Comparison of ENCODE assay signal across 21 mouse cellular contexts in the genomic region with DNA sequence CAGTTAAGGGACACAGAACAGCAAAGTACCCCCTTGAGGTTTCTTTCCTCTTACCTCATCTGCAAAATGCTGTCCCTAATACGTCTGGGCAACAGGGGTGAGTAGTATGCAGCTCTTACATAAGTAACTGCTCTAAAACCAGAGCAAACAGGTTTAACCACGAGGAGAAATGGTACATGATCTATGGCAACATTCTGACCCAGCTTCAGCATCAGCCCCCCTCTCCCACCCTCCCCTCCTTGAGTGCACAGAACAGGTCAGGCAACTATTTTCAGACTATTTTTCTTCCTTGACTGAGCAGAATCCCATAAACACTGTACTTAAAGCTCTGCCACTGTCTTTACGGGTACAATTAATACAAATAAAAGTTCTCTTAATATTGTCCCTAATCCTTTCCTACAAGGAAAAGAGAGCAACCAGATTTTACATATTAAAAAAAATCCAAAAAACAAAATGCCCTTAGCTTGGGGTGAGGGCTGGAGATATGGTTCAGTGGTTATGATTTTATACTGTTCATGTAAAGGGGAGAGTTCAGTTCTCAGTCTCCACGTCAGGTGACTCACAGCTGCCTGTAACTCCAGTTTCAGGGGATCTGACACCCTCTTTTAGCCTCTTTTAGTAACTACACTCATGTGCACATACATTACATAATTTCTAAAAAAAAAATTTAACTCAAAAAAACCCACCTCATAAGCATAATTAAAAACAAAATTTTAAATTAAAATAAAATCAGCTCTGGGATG.
A peak's percentile ranks its signal among the peaks of the same experiment; 100 is the strongest.
DNase-seq lines count a peak whose midpoint lies in the region; ATAC-seq and TF ChIP-seq lines count a peak whose summit lies in the region.
"Had no signal": no experiment of that assay in that cellular context is flagged by ENCODE, and none has a peak within 500 bp of the region (broad histone marks: within the 10 kb centered on the region; RNA-seq: fewer than 3 reads in every experiment).

No protein-coding gene starts in this region.

- H3K27ac ChIP-seq in kidney, embryonic 15.5 days, result peak overlapping the region; percentile 56; the same call in 1 of the 2 replicates
- no peak overlapping the region for H3K27ac ChIP-seq in lung, postnatal 0 days (ENCODE audit: low read length)
- no peak overlapping the region for H3K27ac ChIP-seq in embryonic facial prominence, embryonic 12.5 days
- H3K27ac ChIP-seq in stomach, embryonic 16.5 days (ENCODE audit: low read length), result no peak overlapping the region
- H3K27ac ChIP-seq in layer of hippocampus, adult 2 months, result no peak overlapping the region
- H3K27ac ChIP-seq: embryonic facial prominence, embryonic 13.5 days; forebrain, embryonic 13.5 days; gastrocnemius, adult 2 months; heart, embryonic 13.5 days; hindbrain, embryonic 15.5 days had no signal

- no peak for TF ChIP-seq EP300 in lung, postnatal 0 days (IDR thresholded peaks at IDR 0.05)

- no peaks in the 10 kb centered on the region for H3K27me3 ChIP-seq in kidney, embryonic 15.5 days
- H3K27me3 ChIP-seq in lung, postnatal 0 days (replicated peaks; ENCODE audit: insufficient read depth, low read length), result no peaks in the 10 kb centered on the region
- no peaks in the 10 kb centered on the region for H3K27me3 ChIP-seq in embryonic facial prominence, embryonic 12.5 days
- no peaks in the 10 kb centered on the region for H3K27me3 ChIP-seq in stomach, embryonic 16.5 days (ENCODE audit: control insufficient read depth, insufficient read depth, low read length)
- H3K27me3 ChIP-seq: embryonic facial prominence, embryonic 13.5 days; forebrain, embryonic 13.5 days; hindbrain, embryonic 15.5 days had no signal

- H3K9ac ChIP-seq in kidney, embryonic 15.5 days, result no peak overlapping the region
- H3K9ac ChIP-seq in lung, postnatal 0 days (replicated peaks; ENCODE audit: low read depth), result no peak overlapping the region
- no peak overlapping the region for H3K9ac ChIP-seq in embryonic facial prominence, embryonic 12.5 days
- H3K9ac ChIP-seq in stomach, embryonic 16.5 days (ENCODE audit: low read length), result no peak overlapping the region
- H3K9ac ChIP-seq: embryonic facial prominence, embryonic 13.5 days; forebrain, embryonic 13.5 days; forebrain, postnatal 0 days; heart, embryonic 13.5 days; hindbrain, embryonic 15.5 days had no signal

- H3K4me2 ChIP-seq in kidney, embryonic 15.5 days, result no peak overlapping the region
- no peak overlapping the region for H3K4me2 ChIP-seq in lung, postnatal 0 days (replicated peaks; ENCODE audit: low read depth, low read length)
- H3K4me2 ChIP-seq in embryonic facial prominence, embryonic 12.5 days (replicated peaks), result no peak overlapping the region
- no peak overlapping the region for H3K4me2 ChIP-seq in stomach, embryonic 16.5 days (ENCODE audit: low read depth, low read length)
- H3K4me2 ChIP-seq: embryonic facial prominence, embryonic 13.5 days; forebrain, embryonic 13.5 days; heart, embryonic 13.5 days; hindbrain, embryonic 15.5 days had no signal

- no peak for DNase-seq in kidney, postnatal 4 days
- peak; percentile 73 for DNase-seq in lung, postnatal 0 days (ENCODE audit: low spot score)
- DNase-seq in lung, postnatal 4 days, result no peak
- DNase-seq in layer of hippocampus, adult 2 months (ENCODE audit: low spot score in 2 of 2), result no peak
- DNase-seq: adrenal gland, adult 8-10 months; adrenal gland, postnatal 36 days; cerebellum, adult 2 months; cerebellum, postnatal 10 days; forebrain, postnatal 0 days; gastrocnemius, adult 2 months; gastrocnemius, postnatal 36 days; heart, adult 11 months; heart, postnatal 36 days had no signal

- no peaks in the 10 kb centered on the region for H3K9me3 ChIP-seq in kidney, embryonic 15.5 days (replicated peaks)
- no peaks in the 10 kb centered on the region for H3K9me3 ChIP-seq in lung, postnatal 0 days (ENCODE audit: low read length)
- no peaks in the 10 kb centered on the region for H3K9me3 ChIP-seq in embryonic facial prominence, embryonic 12.5 days
- no peaks in the 10 kb centered on the region for H3K9me3 ChIP-seq in stomach, embryonic 16.5 days (replicated peaks; ENCODE audit: control insufficient read depth, low read length)
- H3K9me3 ChIP-seq: embryonic facial prominence, embryonic 13.5 days; forebrain, embryonic 13.5 days; G1E; heart, embryonic 13.5 days; hindbrain, embryonic 15.5 days had no signal

- TF ChIP-seq CTCF in lung, postnatal 0 days (IDR thresholded peaks at IDR 0.05), result no peak
- TF ChIP-seq CTCF in layer of hippocampus, adult 2 months (conservative IDR thresholded peaks at IDR 0.05), result no peak

- WGBS in kidney, embryonic 15.5 days, result 26% methylated on average over 4 of the region's 4 CpGs
- 40% methylated on average over 4 of the region's 4 CpGs for WGBS in lung, postnatal 0 days
- WGBS in embryonic facial prominence, embryonic 12.5 days, result 54% methylated on average over 4 of the region's 4 CpGs
- 38% methylated on average over 4 of the region's 4 CpGs for WGBS in stomach, embryonic 16.5 days

- peaks cover 7% of the 10 kb centered on the region; the same call in 1 of the 2 replicates for H3K4me1 ChIP-seq in kidney, embryonic 15.5 days
- peaks cover 5% of the 10 kb centered on the region; the same call in 1 of the 2 replicates for H3K4me1 ChIP-seq in lung, postnatal 0 days (ENCODE audit: insufficient read depth, low read depth, low read length)
- no peaks in the 10 kb centered on the region for H3K4me1 ChIP-seq in embryonic facial prominence, embryonic 12.5 days
- no peaks in the 10 kb centered on the region; the same call in 1 of the 2 replicates for H3K4me1 ChIP-seq in stomach, embryonic 16.5 days (ENCODE audit: control insufficient read depth, insufficient read depth, low read length)
- H3K4me1 ChIP-seq: forebrain, embryonic 13.5 days; hindbrain, embryonic 15.5 days had no signal

- no peak overlapping the region for H3K4me3 ChIP-seq in kidney, embryonic 15.5 days (replicated peaks)
- H3K4me3 ChIP-seq in lung, postnatal 0 days (ENCODE audit: low read depth, low read length), result no peak overlapping the region
- H3K4me3 ChIP-seq in embryonic facial prominence, embryonic 12.5 days, result no peak overlapping the region
- H3K4me3 ChIP-seq in stomach, embryonic 16.5 days (replicated peaks; ENCODE audit: low read length), result no peak overlapping the region
- H3K4me3 ChIP-seq in layer of hippocampus, adult 2 months, result no peak overlapping the region
- H3K4me3 ChIP-seq: embryonic facial prominence, embryonic 13.5 days; forebrain, embryonic 13.5 days; gastrocnemius, adult 2 months; heart, embryonic 13.5 days; hindbrain, embryonic 15.5 days had no signal

- peak; percentile 83 for ATAC-seq in kidney, embryonic 15.5 days (replicated peaks; ENCODE audit: low FRiP score)
- ATAC-seq in lung, postnatal 0 days, result peak; percentile 73
- peak; percentile 67; the same call in 1 of the 2 replicates for ATAC-seq in embryonic facial prominence, embryonic 12.5 days (ENCODE audit: insufficient number of reproducible peaks, insufficient read depth, low FRiP score, low TSS enrichment)
- peak; percentile 36; the same call in 1 of the 2 replicates for ATAC-seq in stomach, embryonic 16.5 days (ENCODE audit: insufficient read depth, low FRiP score)
- ATAC-seq: forebrain, embryonic 13.5 days; forebrain, postnatal 0 days had no signal

- no peaks in the 10 kb centered on the region for H3K36me3 ChIP-seq in kidney, embryonic 15.5 days
- H3K36me3 ChIP-seq in lung, postnatal 0 days (ENCODE audit: insufficient read depth, low read length), result no peaks in the 10 kb centered on the region
- no peaks in the 10 kb centered on the region for H3K36me3 ChIP-seq in embryonic facial prominence, embryonic 12.5 days
- no peaks in the 10 kb centered on the region for H3K36me3 ChIP-seq in stomach, embryonic 16.5 days (ENCODE audit: control insufficient read depth, insufficient read depth, low read length)
- H3K36me3 ChIP-seq: embryonic facial prominence, embryonic 13.5 days; G1E; heart, embryonic 13.5 days; hindbrain, embryonic 15.5 days had no signal
